ENCODE assay signal across 8 mouse cellular contexts in the genomic region with DNA sequence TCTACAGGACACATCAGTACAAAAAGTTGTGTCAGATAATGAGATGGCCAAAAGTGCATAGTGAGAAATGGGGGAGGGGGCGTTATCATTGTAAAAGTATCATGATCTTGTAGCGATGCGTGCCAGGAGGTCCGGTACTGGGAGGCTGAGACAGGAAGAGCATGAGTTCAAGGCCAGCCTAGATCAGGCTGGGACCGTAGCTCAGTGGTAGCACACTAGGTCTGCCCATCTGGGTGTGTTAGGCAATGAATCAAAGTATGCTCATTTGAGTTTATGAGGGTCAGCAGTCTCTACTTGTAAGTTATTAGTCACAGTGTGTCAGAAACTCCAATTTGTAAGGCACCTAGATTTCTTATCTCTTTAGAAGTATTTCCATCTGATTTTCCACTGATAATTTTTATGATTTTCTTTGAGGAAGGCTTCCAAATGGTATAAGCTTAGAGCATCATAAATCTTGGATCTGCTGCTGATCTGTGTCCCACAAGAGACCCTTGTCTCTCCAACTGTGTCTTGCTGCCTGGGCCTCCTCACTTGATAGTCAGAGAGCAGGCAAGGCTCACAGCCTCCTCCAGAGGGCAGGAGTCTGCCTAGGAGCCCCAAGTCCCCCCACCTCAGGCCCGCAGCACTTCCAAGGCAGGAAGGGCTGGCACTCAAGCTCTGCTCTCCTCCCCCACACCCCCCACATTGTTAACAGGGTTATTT. TPM values are rescaled to one million over a fixed set of nuclear protein-coding genes. Genes with fewer than 3 reads are reported as not detected.
DNase-seq lines count a peak whose midpoint lies in the region; ATAC-seq and TF ChIP-seq lines count a peak whose summit lies in the region.

No protein-coding gene starts in this region.

- H3K4me3 ChIP-seq in kidney, embryonic 15.5 days (replicated peaks) = no peak overlapping the region
- H3K4me3 ChIP-seq in MEL (ENCODE audit: control insufficient read depth in 1 of 2, insufficient read depth in 1 of 2, low read depth in 2 of 2, low read length in 2 of 2) = peak overlapping the region; percentile 6 to 61
- no peak overlapping the region for H3K4me3 ChIP-seq in forebrain, embryonic 12.5 days (replicated peaks)
- H3K4me3 ChIP-seq in lung, postnatal 0 days (ENCODE audit: low read depth, low read length) = no peak overlapping the region

- TF ChIP-seq RAD21 in MEL (IDR thresholded peaks at IDR 0.05; ENCODE audit: low read depth, low read length) = peak; percentile 11; the same call in 1 of the 2 replicates

- peak; percentile 34 for DNase-seq in kidney, postnatal 14 days
- DNase-seq in MEL (ENCODE audit: low read depth, low spot score) = peak; percentile 71
- DNase-seq in lung, postnatal 0 days (ENCODE audit: low spot score) = peak; percentile 25
- DNase-seq in urinary bladder, adult 18-20 months (ENCODE audit: low spot score in 2 of 2) = no peak
- no peak for DNase-seq in urinary bladder, postnatal 10 days (ENCODE audit: low spot score)

- no peak for TF ChIP-seq POLR2A in MEL (IDR thresholded peaks at IDR 0.05; ENCODE audit: control insufficient read depth in 1 of 2, insufficient read depth in 1 of 2, low read depth in 1 of 2, low read length in 2 of 2, poor library complexity in 1 of 2)

- H3K36me3 ChIP-seq in kidney, embryonic 15.5 days = no peaks in the 10 kb centered on the region
- no peaks in the 10 kb centered on the region for H3K36me3 ChIP-seq in MEL (ENCODE audit: control insufficient read depth in 1 of 2, insufficient read depth in 2 of 2, low read length in 2 of 2)
- H3K36me3 ChIP-seq in forebrain, embryonic 12.5 days (replicated peaks) = no peaks in the 10 kb centered on the region
- H3K36me3 ChIP-seq in lung, postnatal 0 days (ENCODE audit: insufficient read depth, low read length) = no peaks in the 10 kb centered on the region

- no peak for TF ChIP-seq EP300 in MEL (IDR thresholded peaks at IDR 0.05; ENCODE audit: low read depth in 1 of 2, low read length in 2 of 2)
- no peak for TF ChIP-seq EP300 in lung, postnatal 0 days (IDR thresholded peaks at IDR 0.05)

- no peaks in the 10 kb centered on the region for H3K79me2 ChIP-seq in MEL (ENCODE audit: control insufficient read depth, insufficient read depth, low read length, poor library complexity)

- no peak overlapping the region for H3K27ac ChIP-seq in kidney, embryonic 15.5 days
- H3K27ac ChIP-seq in MEL (ENCODE audit: control insufficient read depth, low read depth, low read length) = no peak overlapping the region
- H3K27ac ChIP-seq in forebrain, embryonic 12.5 days = no peak overlapping the region
- H3K27ac ChIP-seq in lung, postnatal 0 days (ENCODE audit: low read length) = no peak overlapping the region

- TF ChIP-seq CTCF in MEL (IDR thresholded peaks at IDR 0.05 in 2 of 3, conservative IDR thresholded peaks at IDR 0.05 in 1 of 3; ENCODE audit: control insufficient read depth in 1 of 3, insufficient read depth in 1 of 3, low read depth in 2 of 3, low read length in 3 of 3, poor library complexity in 1 of 3, severe bottlenecking in 1 of 3) = peak; percentile 32 to 58 (median 51); a peak in 5 of 6 replicates
- peak; percentile 59 for TF ChIP-seq CTCF in lung, postnatal 0 days (IDR thresholded peaks at IDR 0.05)

- 0 out of 2 replicates have a peak, but pooled peaks cover 6% of the 10 kb centered on the region for H3K4me1 ChIP-seq in kidney, embryonic 15.5 days
- H3K4me1 ChIP-seq in MEL (ENCODE audit: control insufficient read depth in 1 of 2, insufficient read depth in 2 of 2, low read length in 2 of 2) = no peaks in the 10 kb centered on the region; a peak in 2 of 4 replicates
- H3K4me1 ChIP-seq in forebrain, embryonic 12.5 days = peaks cover 12% of the 10 kb centered on the region
- H3K4me1 ChIP-seq in lung, postnatal 0 days (ENCODE audit: insufficient read depth, low read depth, low read length) = no peaks in the 10 kb centered on the region

- H3K27me3 ChIP-seq in kidney, embryonic 15.5 days = no peaks in the 10 kb centered on the region
- H3K27me3 ChIP-seq in MEL (ENCODE audit: control insufficient read depth in 1 of 2, insufficient read depth in 2 of 2, low read length in 2 of 2) = peaks cover 1 to 2% of the 10 kb centered on the region in 2 experiments; a peak in 3 of 4 replicates
- H3K27me3 ChIP-seq in forebrain, embryonic 12.5 days = 0 out of 2 replicates have a peak, but pooled peaks cover 4% of the 10 kb centered on the region
- H3K27me3 ChIP-seq in lung, postnatal 0 days (replicated peaks; ENCODE audit: insufficient read depth, low read length) = no peaks in the 10 kb centered on the region

- WGBS in kidney, embryonic 15.5 days = 69% methylated on average over 6 of the region's 6 CpGs
- WGBS in forebrain, embryonic 12.5 days = 76% methylated on average over 6 of the region's 6 CpGs
- WGBS in lung, postnatal 0 days = 72% methylated on average over 6 of the region's 6 CpGs

- H3K4me2 ChIP-seq in kidney, embryonic 15.5 days = no peak overlapping the region
- H3K4me2 ChIP-seq in forebrain, embryonic 12.5 days = 0 out of 2 replicates have a peak overlapping the region, but pooled peaks have one; percentile 16
- H3K4me2 ChIP-seq in lung, postnatal 0 days (replicated peaks; ENCODE audit: low read depth, low read length) = no peak overlapping the region

- no peaks in the 10 kb centered on the region for H3K9me3 ChIP-seq in kidney, embryonic 15.5 days (replicated peaks)
- no peaks in the 10 kb centered on the region for H3K9me3 ChIP-seq in MEL (replicated peaks; ENCODE audit: insufficient read depth, low read length)
- no peaks in the 10 kb centered on the region for H3K9me3 ChIP-seq in forebrain, embryonic 12.5 days
- H3K9me3 ChIP-seq in lung, postnatal 0 days (ENCODE audit: low read length) = no peaks in the 10 kb centered on the region

- ATAC-seq in kidney, embryonic 15.5 days (replicated peaks; ENCODE audit: low FRiP score) = no peak
- ATAC-seq in forebrain, embryonic 12.5 days (ENCODE audit: low FRiP score) = no peak; the same call in 1 of the 2 replicates
- ATAC-seq in lung, postnatal 0 days = no peak
- no peak for ATAC-seq in erythroid progenitor cell, adult 5-6 weeks (replicated peaks; ENCODE audit: low FRiP score, poor library complexity, severe bottlenecking)

- H3K9ac ChIP-seq in kidney, embryonic 15.5 days = no peak overlapping the region
- H3K9ac ChIP-seq in MEL (ENCODE audit: control insufficient read depth, low read depth, low read length, poor library complexity, severe bottlenecking) = peak overlapping the region; percentile 13; the same call in 1 of the 2 replicates
- no peak overlapping the region for H3K9ac ChIP-seq in forebrain, embryonic 12.5 days
- no peak overlapping the region for H3K9ac ChIP-seq in lung, postnatal 0 days (replicated peaks; ENCODE audit: low read depth)

TF ChIP-seq in MEL, 35 proteins besides CTCF, POLR2A, EP300 and RAD21:
- TF ChIP-seq JUND (IDR thresholded peaks at IDR 0.05; ENCODE audit: low read depth, low read length) (no peak), ZNF384 (IDR thresholded peaks at IDR 0.05; ENCODE audit: low read depth, low read length) (no peak), USF2 (IDR thresholded peaks at IDR 0.05; ENCODE audit: borderline replicate concordance in 1 of 2, insufficient read depth in 1 of 2, low read depth in 1 of 2, low read length in 2 of 2) (no peak), NELFE (IDR thresholded peaks at IDR 0.05; ENCODE audit: low read depth, low read length) (no peak), HCFC1 (IDR thresholded peaks at IDR 0.05; ENCODE audit: low read depth, low read length) (no peak), POLR2AphosphoS2 (IDR thresholded peaks at IDR 0.05; ENCODE audit: low read length) (no peak), GABPA (IDR thresholded peaks at IDR 0.05; ENCODE audit: low read depth, low read length) (no peak), MYB (IDR thresholded peaks at IDR 0.05; ENCODE audit: low read depth, low read length) (no peak), MAFK (IDR thresholded peaks at IDR 0.05; ENCODE audit: borderline replicate concordance, low read depth, low read length) (no peak), SIN3A (IDR thresholded peaks at IDR 0.05; ENCODE audit: low read length) (no peak), POLR2AphosphoS5 (IDR thresholded peaks at IDR 0.05; ENCODE audit: borderline replicate concordance, low read depth, low read length) (no peak), ZMIZ1 (IDR thresholded peaks at IDR 0.05; ENCODE audit: low read depth, low read length) (no peak), USF1 (IDR thresholded peaks at IDR 0.05; ENCODE audit: low read depth, low read length) (no peak), MXI1 (IDR thresholded peaks at IDR 0.05; ENCODE audit: low read depth, low read length) (no peak), BHLHE40 (IDR thresholded peaks at IDR 0.05; ENCODE audit: borderline replicate concordance, low read depth, low read length) (no peak), SMC3 (IDR thresholded peaks at IDR 0.05; ENCODE audit: low read depth, low read length) (peak; percentile 33), MEF2A (IDR thresholded peaks at IDR 0.05; ENCODE audit: extremely low read depth, insufficient replicate concordance, low read depth, low read length, poor library complexity, severe bottlenecking) (no peak), MAZ (IDR thresholded peaks at IDR 0.05; ENCODE audit: low read depth, low read length) (peak; percentile 49; the same call in 1 of the 2 replicates), TCF12 (IDR thresholded peaks at IDR 0.05; ENCODE audit: low read depth, low read length) (no peak), ZC3H11A (IDR thresholded peaks at IDR 0.05; ENCODE audit: low read depth, low read length) (0 out of 2 replicates have a peak, but pooled peaks have one; percentile 13), TAL1 (IDR thresholded peaks at IDR 0.05; ENCODE audit: low read length) (no peak), E2F4 (IDR thresholded peaks at IDR 0.05; ENCODE audit: borderline replicate concordance, low read depth, low read length) (no peak), RCOR1 (IDR thresholded peaks at IDR 0.05; ENCODE audit: low read depth, low read length) (no peak)

RNA-seq across cellular contexts. Expression of gene Tspan3, which starts 14.3 kb away (rescaled TPM):
- polyA plus RNA-seq in kidney, embryonic 15.5 days (2015; fragmentation: Nextera tagmentation; extraction: Ambion mirVana) = 480 and 483 TPM in 2 replicates
- total RNA-seq in MEL (2012; rRNA removed) = 48.3 and 49.5 TPM in 2 replicates
- polyA plus RNA-seq in MEL (2012; ENCODE audit: insufficient read depth in 1 of 2, insufficient read length in 2 of 2, low read depth in 1 of 2, low replicate concordance in 2 of 2, missing spikeins in 1 of 2) = 10 to 100 TPM; 62.6 to 87.3 TPM
- 472 and 483 TPM in 2 replicates for polyA plus RNA-seq in forebrain, embryonic 12.5 days (2016; fragmentation: Nextera tagmentation; extraction: Ambion mirVana)
- polyA plus RNA-seq in lung, postnatal 0 days (2015; fragmentation: Nextera tagmentation; extraction: Ambion mirVana) = 177 and 190 TPM in 2 replicates
- 13.7 and 19.3 TPM in 2 replicates for total RNA-seq in erythroid progenitor cell, adult 5-6 weeks (2015; ENCODE audit: low replicate concordance)
- 2.7 and 3.2 TPM in 2 replicates for total RNA-seq in erythroid progenitor cell, adult 5-6 weeks (2017; ENCODE audit: low replicate concordance)

Comparison
In these comparisons a context has a peak if more than half of its experiments do, and no peak if none do; other contexts are left out.
1. DNase-seq: peak in kidney, postnatal 14 days (single experiment), MEL (single experiment) and lung, postnatal 0 days (single experiment); none in urinary bladder, adult 18-20 months (0 of 2) and urinary bladder, postnatal 10 days (single experiment).
2. H3K4me3 ChIP-seq: peak in MEL (2 of 2); none in kidney, embryonic 15.5 days (single experiment), forebrain, embryonic 12.5 days (single experiment) and lung, postnatal 0 days (single experiment).